Mouse (Mus musculus): ENCODE results near the gene Ttc39d.

GRCm38 (mm10) chr17:80267065-80267464 lies 59.8 kb downstream of the Ttc39d start:
- TF ChIP-seq CTCF (IDR thresholded peaks at IDR 0.05; ENCODE audit: insufficient read depth, low read depth, low read length) (no peak), POLR2A (IDR thresholded peaks at IDR 0.05; ENCODE audit: insufficient read depth, low read depth, low read length) (no peak)
